Mouse (Mus musculus) mesoderm, embryonic 11.5 days (tissue): ENCODE results near the gene Odf4.
A peak's percentile ranks its signal among the peaks of the same experiment; 100 is the strongest.
"Not testable (repeated sequence)": the region's sequence is repeated elsewhere in the genome, so short reads cannot be mapped to it uniquely, and the experiment has no call there.

Source experiments
- DNase-seq: peaks from one replicate; pipeline ENCODE4 v3.0.0-alpha.2; 2012; ENCODE audit warnings: low read depth, low spot score

The Odf4 gene

DNA sequence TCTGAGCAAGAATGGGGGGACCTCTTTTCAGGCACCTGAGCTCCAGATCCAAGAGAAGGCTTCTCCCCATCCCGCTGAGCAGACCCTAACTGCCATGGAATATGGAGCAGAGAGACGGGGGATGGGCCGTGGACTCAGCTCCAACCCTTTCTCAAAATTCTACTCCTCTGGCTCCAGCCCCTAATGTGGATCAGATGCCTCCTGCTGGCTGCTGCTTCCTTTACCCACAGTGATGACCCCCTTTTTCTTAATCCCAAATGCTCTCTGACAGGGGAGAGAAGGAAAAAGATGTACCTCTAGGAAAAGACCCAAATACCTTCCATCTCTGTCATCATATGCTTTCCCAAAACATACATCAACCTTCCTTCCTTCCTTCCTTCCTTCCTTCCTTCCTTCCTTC lies at the start of gene Odf4:
Gene Odf4, minus strand, starts transcription at position 101 of the 400 bp plus-strand sequence.
- no peak for DNase-seq

DNA sequence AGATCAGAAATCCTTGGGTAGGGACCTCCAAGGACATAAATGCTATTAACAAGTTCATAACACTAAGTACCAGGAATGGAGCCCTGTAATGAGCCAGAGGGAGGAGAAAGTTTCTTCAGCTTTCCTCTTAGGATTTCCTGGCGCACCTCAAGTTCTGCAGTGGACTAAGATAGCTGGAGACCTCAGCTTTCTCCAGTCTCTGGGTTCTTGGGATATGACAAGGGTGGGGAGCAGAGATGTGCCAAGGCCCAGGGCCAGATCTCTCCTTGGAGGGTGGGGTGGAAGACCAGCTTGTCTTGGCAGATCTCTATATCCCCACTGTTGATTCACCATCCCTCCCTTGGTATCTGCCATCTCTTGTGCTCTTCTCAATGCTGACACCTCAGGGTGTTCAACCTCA lies 48.7 kb upstream of the Odf4 start:
- no peak for DNase-seq

DNA sequence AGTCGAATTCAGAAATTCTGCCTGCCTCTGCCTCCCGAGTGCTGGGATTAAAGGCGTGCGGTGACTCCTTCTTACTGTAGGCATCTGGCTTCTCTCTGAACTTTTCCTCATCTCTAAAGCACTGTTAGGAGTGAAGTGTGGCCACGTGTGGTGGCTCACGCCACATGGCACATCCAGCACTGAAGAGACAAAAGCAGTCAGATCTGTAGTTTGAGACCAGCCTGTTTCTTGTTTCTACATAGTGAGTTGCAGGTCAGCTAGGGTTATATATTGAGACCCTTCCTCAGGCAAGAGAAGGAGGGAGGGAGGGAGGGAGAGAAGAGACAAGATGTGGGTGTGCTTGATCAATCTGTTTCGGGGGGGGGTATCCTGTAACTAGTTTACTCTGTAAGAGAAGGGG lies 48.2 kb upstream of the Odf4 start, which contains the start of gene Rangrf:
Gene Rangrf, minus strand, starts transcription at position 101 of the 400 bp plus-strand sequence.
- DNase-seq, result no peak

DNA sequence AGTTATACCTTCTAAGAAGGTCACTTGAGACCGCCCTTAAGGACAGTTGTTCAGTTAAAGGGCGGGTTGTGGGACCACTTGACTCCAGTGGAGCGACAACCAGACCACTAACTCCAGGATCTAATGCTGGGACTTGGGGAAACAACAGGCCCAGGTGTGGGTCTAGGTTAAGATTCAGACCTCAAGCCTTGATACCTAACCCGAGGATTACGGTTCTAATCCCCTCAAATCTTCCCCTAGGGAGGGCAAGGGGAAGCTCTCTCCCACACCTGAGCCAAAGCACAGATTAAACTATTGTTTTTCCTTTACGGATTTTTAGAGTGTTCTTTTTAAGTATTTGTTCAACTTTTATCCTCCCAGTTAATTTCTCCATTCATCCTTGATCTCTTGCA lies 47.2 kb upstream of the Odf4 start:
- no peak for DNase-seq

DNA sequence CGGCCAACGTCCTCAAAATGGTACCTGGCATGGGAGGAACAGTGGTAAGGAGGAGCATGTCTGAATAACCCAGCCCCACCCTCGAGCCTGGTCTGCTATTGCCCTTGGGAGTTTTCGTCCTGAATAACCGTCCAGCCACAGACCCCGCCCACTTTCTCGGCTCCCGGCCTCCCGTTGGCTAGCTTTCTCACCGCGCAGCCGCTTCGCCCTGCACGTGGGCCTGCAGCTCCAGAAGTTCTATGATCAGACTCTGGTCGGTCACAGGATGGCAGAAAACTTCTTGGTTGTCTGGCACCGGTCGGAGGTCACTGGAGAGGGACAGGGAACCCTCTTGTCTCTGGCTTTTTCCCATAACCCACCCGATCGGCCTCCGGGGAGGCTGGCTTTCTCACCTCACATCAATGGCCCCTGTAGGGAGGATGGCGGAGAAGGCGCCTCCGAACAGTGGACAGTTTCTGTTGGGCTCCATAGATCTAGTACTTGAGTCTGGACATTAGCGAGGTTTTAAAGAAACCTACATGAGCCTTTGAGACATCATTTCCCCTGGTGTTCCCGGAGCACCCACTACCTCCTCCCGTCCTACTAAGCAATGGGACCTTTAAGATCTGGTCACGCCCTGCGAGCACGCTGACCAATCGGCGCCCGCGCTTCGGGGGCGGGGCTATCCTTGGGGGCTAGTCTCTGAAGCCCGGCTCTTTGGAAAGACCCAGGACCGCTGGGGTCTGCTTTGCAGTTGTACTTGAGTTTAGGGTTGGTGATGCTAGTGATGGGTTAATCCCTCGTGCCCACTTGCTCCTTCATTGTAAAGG lies 46.6 kb upstream of the Odf4 start:
- peak; percentile 88 for DNase-seq

DNA sequence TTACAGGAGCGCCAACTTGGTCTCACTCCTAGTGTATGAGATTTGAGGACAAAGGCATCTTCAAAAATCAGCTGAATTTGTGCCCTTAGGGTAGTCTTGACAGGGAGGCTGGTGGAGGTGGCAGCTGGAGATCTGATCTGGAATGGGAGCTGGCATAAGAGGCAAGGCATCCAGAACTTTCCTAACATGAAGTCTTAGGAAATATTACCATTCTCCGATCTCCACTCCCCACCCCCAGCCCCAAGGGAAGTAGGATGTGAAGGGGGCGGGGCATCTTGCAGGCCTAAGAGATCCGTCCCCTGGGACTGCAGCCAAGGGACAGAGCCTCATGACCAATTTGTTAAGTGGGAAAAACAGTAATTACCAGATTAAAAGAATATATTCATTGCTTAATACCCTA lies 43.4 kb upstream of the Odf4 start:
- no peak for DNase-seq

DNA sequence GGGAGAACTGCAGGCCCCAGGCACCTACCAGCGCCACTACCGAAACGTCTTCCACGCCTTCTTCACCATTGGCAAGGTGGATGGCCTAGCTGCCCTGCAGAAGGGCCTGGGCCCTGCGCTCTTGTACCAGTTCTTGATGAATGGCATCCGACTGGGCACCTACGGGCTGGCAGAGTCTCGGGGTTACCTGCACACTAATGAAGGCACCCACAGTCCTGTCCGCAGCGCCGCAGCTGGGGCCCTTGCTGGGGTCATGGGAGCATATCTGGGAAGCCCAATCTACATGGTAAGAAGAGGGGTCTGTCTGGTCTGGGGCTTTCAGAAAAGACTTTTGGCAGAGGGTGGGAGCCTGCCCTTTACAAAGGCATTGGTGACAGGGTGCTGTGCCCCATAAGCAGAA lies 41.9 kb upstream of the Odf4 start:
- no peak for DNase-seq

DNA sequence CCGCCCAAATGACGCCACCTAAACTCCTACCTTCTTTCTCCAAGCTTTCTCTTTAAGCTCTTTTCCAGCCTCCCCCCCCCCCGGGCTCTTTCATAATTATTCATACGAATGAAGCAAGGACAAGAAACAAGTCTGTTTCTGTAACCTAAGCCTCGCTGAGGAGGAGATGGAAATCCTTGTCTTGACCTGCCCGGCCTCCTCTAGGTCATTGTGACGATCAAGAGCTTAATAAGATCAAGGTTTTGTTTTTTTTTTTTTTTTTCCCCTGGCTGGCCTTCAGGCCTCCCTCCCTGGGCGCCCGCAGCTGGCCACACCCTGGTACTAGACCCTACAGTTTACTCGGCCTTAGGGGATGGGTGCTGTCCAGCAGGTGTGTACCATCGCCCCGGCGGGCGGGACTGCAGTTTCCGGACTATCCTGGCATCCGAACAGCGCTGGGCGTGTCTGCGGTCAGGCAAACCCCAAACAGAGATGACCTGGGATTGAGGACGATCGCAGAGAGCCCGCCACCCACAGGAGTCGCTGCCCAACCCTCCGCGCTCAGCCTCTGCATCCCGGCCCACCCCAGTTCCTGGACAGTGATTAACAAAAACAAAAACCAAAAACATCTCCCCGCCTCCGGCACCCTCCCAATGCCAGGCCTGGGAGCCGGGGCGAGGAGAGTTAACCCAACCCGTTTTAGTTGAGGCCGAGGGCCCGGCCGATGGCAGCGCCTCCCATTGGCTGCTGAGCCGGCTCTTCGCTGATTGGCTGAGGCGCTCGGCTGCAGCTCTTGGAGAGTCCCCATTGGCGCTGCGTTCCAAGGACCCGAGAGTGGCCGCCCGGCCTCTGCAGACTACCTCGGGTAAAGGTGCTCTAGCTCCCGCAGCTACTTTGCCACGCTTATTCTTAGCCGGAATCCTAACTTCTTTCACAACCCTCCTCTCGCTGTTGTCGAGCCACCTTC lies 40.7 kb upstream of the Odf4 start, which contains the start of gene Slc25a35:
Gene Slc25a35, plus strand, starts transcription at position 795 of the 946 bp plus-strand sequence.
- peak; percentile 91 for DNase-seq

DNA sequence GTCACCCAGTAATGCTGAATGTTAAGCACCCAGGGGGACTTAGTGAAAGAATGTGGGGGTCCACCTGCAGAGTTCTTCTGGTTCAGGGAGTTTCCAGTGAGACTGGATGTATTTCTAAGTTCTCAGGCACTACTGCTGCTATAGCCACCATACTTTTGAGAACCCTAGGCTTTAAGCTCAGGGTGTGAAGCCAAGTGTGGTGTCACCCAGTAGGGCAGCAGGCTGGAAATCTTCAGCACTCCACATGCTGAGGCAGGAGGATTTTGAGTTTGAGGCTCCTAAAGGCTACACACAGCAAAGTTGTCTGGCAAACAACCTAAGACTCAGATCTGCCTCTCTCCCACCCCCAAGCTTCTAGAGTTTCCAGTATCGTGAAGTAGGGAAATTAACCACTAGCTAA lies 39.7 kb upstream of the Odf4 start:
- no peak for DNase-seq

DNA sequence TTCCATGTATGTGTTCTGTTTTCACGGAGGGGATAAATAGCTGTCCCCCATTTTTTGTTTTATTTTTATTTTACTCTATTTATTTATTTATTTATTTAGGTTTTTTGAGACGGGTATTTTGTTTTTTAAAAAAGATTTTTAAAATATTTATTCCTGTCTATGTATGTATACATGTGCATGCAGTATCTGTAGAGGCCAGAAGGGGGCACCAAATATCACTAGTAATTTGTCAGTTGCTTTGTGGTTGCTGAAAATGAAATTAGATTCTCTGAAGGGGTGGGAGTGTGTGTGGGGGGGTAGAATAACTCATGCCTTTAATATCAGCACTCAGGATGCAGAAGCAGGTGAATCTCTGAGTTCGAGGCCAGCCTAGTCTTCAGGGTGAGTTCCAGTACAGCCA lies 39.0 kb upstream of the Odf4 start:
- peak; percentile 68 for DNase-seq

DNA sequence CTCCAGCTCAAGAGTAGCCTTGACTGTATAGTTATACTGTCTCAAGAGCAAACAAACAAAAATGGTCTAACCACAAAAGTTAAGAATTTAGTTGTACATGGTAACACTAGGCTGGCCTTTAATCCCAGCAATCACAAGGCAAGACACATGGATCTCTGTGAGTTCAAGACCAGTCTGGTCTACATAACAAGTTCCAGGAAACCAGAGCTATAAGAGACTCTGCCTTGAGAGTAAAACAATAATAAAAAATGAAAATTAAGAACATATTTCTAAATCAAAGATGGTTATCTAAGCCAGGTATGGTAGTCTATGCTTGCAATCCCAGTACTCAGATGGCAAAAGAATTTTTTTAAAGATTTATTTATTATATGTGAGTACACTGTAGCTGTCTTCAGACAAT lies 38.2 kb upstream of the Odf4 start:
- no peak for DNase-seq

DNA sequence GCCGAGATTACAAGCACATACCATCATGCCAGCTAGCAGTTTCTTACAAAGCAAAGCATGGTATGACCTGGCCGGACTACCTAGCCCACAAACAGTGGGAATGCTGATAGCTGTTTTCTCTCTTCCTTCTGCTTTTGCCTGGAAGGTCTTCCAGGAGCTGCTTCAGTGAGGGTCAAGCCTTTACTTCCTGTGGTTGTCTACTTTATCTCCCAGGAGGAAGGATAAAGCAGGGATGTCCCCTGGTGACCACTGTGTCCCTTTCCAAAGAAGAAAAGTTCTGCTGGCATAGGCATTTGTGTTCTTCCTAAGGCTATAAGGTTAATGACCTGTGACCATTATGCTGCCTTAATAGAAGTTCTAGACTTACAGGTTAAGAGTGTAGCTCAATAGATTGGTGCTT lies 36.5 kb upstream of the Odf4 start:
- DNase-seq, result no peak

DNA sequence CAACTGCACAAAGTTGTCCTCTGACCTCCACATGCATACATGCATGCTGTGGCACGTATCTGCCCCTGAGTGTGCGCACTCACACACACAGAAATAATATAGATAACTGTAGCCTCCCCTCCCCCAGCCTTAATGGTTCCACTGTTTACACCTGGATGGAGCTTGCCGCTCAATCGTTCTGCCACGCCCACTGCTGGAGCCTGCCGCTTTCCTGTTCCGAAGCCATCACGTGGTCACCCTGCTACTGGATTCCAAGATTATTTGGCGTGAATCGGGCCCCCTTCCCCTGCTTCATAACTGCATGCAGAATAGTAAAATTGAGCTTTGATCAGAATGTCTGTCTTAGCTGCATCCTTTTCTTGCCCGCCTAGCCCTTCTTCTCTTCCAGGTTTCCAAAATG lies 35.3 kb upstream of the Odf4 start:
- not testable (repeated sequence) for DNase-seq

DNA sequence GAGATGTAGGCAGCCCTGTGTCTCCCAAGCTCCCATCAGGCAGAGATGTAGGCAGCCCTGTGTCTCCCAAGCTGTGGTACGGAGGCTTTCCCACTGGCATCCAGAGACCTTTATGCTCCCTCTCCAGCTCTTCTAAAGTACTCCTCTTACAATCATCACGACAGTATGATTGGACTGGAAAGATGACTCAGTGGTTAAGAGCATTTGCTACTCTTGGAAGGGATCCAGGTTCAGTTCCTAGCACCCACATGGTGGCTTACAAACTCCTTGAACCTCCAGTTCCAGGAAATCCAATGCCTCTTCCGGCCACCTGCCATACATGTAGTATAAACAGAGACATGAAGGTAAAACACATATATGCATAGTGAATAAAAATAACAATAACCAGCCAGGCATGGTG lies 34.7 kb upstream of the Odf4 start:
- no peak for DNase-seq

DNA sequence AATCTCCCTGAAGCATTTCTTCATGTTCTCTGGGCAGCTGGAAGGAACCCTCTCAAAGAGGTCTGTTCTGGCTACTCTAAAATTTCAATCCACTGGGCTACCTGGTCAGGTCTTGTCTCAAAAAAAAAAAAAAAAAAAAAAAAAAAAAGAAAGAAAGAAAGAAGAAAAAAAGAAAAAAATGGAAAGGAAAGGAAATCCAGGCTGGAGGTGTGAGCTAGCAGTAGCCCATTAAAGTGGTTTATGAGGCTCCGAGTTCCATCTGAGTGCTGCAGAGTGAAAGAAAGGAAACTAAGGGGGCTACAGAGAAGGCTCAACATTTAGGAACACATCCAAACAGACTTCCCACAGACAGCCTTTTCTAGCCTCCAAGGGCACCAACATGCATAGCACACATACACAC lies 31.1 kb upstream of the Odf4 start:
- no peak for DNase-seq

DNA sequence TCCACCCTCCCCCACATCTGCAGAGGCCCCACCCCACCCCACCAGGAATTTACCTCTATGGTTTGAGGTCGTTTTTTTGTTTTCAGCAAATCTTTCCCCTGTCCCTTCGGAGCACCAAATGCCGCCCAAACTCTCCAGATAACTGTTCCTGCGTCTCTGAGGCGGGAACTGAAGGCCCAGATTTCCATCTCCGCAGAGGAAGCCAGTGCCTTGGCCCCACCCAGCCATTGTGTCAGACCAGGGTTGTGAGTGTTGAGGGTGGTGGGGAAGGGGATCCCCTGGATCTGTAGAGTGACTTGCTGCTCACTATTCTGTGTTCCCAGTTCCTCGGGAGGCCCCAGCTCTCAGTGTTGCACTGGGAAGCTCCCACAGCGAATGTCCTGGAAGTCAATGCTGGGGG lies 30.4 kb upstream of the Odf4 start, which contains the start of gene Arhgef15:
Gene Arhgef15, minus strand, starts transcription at position 173 of the 400 bp plus-strand sequence.
- no peak for DNase-seq

DNA sequence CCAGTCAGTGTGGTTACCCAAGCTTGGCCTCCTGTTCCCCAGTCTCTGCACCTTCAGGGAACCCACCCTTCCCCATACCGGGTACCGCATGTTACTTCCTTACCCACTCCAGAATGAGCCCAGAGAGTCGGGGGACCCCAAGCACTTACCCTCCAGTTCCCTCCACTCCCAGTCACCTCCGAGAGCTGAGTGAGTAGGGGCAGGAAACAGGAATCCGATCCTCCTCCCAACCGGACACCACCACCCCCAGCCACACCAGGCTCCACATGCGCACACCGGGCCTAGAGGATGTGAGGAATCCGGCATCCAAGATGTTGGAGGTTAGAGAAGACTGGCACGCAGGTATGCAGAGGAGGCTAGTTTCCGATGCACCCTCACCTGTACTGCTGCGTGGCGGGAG lies 29.8 kb upstream of the Odf4 start:
- DNase-seq, result no peak

DNA sequence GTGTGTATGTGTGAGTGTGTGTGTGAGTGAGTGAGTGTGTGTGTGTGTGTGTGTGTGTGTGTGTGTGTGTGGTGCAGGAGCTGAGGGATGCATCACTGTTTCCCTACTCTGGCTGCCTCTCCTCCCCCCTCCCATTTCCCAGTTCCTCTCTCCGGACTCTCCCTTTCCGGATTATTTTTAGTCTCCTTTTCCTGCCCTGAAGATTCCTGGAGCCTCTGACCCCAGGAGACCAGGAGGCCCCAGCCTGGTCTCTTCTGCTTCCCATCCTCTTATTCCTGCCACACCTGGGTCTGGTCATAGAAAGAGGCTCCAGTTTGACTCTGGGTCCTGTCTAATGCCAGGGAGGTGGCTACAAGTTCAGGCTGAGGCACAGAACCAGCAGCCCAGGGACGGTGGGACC lies 29.2 kb upstream of the Odf4 start:
- no peak for DNase-seq

DNA sequence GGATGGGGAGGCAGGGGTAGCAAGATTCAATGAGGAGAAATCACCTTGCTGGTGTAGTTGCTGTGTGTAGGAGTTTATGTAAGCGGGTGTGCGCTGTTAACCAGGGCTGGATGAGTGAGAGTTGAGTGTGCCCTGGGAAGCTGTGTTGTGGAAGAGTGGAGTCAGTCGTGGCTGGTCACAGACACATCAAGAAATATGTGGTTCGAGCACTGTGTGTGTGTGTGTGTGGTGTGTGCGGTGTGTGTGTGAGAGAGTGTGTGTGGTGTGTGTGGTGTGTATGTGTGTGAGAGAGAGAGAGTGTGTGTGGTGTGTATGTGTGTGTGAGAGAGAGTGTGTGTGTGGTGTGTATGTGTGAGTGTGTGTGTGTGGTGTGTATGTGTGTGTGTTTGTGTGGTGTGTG lies 28.6 kb upstream of the Odf4 start:
- no peak for DNase-seq

DNA sequence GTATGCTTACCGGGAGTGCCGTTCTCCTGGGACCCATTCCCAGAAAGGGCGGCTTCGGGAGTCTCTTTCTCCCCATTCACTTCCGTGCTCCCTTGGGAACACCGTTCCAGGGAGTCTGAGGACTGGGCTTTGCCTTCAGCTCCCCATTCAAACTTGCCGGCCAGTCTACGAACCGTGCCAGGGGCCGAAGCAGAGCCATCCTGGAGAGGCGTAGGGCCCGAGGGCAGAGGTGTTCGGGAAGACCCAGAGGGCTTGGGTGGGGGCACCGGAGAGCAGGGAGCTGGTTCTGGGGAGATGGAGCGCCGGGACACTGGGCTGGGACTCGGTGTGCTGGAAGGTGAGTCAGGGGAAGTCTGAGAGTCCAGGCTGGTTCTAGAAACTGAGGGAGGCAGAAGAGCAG lies 27.5 kb upstream of the Odf4 start:
- no peak for DNase-seq

DNA sequence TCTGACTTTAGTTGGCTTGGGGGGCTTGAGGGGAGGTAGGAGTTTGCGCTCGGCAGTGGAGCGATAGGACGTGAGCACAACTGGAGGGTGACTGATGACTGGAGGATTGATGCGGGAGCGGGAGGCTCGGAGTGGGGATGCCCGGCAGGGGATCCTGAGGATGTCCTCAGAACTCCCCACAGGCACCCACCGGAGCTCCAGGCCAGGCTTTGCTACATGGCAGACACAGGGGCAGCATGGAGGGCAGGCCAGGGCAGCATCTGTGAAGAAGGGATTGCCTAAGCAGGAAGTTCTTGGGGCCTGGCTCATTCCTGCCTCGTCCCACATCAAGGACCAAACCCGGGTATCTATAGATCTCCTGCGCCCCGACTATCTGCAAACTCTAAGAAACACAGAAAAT lies 27.0 kb upstream of the Odf4 start:
- DNase-seq, result no peak

DNA sequence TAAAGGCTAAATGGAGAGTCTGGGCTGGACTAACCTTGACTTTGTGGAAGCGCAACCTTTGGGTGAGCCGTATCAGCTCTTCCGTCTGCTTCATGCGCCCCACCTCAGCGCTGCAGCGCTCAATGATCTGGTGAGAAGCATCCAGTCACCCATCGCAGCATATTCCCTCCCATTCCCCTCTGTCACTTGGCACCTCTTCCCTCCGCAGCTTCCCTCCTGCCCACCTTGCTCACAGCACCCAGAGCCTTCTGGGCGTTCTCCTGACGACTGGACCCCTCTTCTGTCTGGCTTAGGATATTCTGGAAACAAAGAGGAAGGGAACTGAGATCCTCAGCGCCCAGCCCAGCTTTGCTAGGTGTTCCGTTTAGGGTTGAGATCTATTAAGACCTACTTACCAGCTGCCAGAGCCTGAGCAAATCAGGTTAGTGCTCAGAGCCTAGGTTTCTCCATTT lies 20.7 kb upstream of the Odf4 start:
- DNase-seq, result no peak
